Mouse (Mus musculus) ES-E14 (cell line): ENCODE data around the gene Gga3. TPM values are rescaled to one million over a fixed set of nuclear protein-coding genes. Genes with fewer than 3 reads are reported as not detected.

Experiments used
- DNase-seq: peaks from one replicate; pipeline ENCODE4 v3.0.0-alpha.2; 2013; ENCODE audit warnings: low read depth, low spot score
- H3K27ac ChIP-seq: 2 replicates; pipeline ENCODE4 v1.5.1; 2012; ENCODE audit warnings: low read depth, mild to moderate bottlenecking, low read length, moderate library complexity, mixed read lengths; ENCODE audit not compliant: poor library complexity, insufficient read depth, severe bottlenecking
- H3K36me3 ChIP-seq: 2 replicates; pipeline ENCODE4 v1.6.1; 2012; ENCODE audit warnings: mild to moderate bottlenecking, low read length, moderate library complexity, mixed read lengths; ENCODE audit not compliant: control insufficient read depth, poor library complexity, insufficient read depth, severe bottlenecking
- H3K4me1 ChIP-seq, 2 experiments: fragments of 150-350 bp in 1 of 2; sonication (generic) in 1 of 2; 2 replicates each; pipeline ENCODE4 v1.6.1; 2012; ENCODE audit warnings: low read length in 2 of 2, mild to moderate bottlenecking in 1 of 2, mixed read lengths in 1 of 2; ENCODE audit not compliant: control insufficient read depth in 2 of 2, insufficient read depth in 2 of 2, poor library complexity in 1 of 2
- H3K4me3 ChIP-seq, 2 experiments: fragments of 150-350 bp in 1 of 2; sonication (generic) in 1 of 2; 2 replicates each; pipeline ENCODE4 v1.5.1; 2012; ENCODE audit warnings: low read length in 2 of 2, low read depth in 1 of 2, mild to moderate bottlenecking in 1 of 2, mixed read lengths in 1 of 2; ENCODE audit not compliant: insufficient read depth in 1 of 2, poor library complexity in 1 of 2, severe bottlenecking in 1 of 2
- H3K9ac ChIP-seq: 2 replicates; pipeline ENCODE4 v1.6.1; 2012; ENCODE audit warnings: low read depth, mild to moderate bottlenecking, low read length, mixed read lengths; ENCODE audit not compliant: poor library complexity, insufficient read depth, severe bottlenecking
- H3K9me3 ChIP-seq: fragments of 150-350 bp; sonication (generic); 2 replicates; pipeline ENCODE4 v1.6.1; 2012; ENCODE audit warnings: low read depth, mild to moderate bottlenecking, low read length; ENCODE audit not compliant: control insufficient read depth, insufficient read depth
- CHD2 ChIP-seq: IDR thresholded peaks from 2 replicates; pipeline ENCODE4 v1.6.1; 2014; ENCODE audit warnings: mild to moderate bottlenecking, low read depth, low read length, inconsistent platforms
- HCFC1 ChIP-seq: IDR thresholded peaks from 2 replicates; pipeline ENCODE4 v1.6.1; 2012; ENCODE audit warnings: low read length, inconsistent platforms, borderline replicate concordance; ENCODE audit not compliant: insufficient read depth
- MAFK ChIP-seq: IDR thresholded peaks from 2 replicates; pipeline ENCODE4 v1.6.1; 2014; ENCODE audit warnings: mild to moderate bottlenecking, low read depth, low read length, inconsistent platforms; ENCODE audit not compliant: insufficient read depth
- ZC3H11A ChIP-seq: IDR thresholded peaks from 2 replicates; pipeline ENCODE4 v1.6.1; 2012; ENCODE audit warnings: low read depth, mild to moderate bottlenecking, inconsistent platforms, low read length, borderline replicate concordance
- ZNF384 ChIP-seq: IDR thresholded peaks from 2 replicates; pipeline ENCODE4 v1.6.1; 2012; ENCODE audit warnings: low read depth, low read length, inconsistent platforms
- in situ Hi-C, 2 experiments: fragments of 600-800 bp; cut with MboI; formaldehyde crosslinking; loops; one replicate each; pipeline ENCODE4 v1.15.1; 2025; ENCODE audit warnings: low sequenced_read_pairs in 2 of 2, inconsistent platforms in 1 of 2; ENCODE audit not compliant: unreplicated experiment in 2 of 2
- total RNA-seq: library from RNA; depleted of rRNA; stranded (reverse); fragments of 300-350 nt; gene quantifications from 2 replicates; pipeline ENCODE4 v1.2.3, GENCODE M21; 2012

The Gga3 gene
- total RNA-seq, 1 experiment, result 31.7 TPM

DNA sequence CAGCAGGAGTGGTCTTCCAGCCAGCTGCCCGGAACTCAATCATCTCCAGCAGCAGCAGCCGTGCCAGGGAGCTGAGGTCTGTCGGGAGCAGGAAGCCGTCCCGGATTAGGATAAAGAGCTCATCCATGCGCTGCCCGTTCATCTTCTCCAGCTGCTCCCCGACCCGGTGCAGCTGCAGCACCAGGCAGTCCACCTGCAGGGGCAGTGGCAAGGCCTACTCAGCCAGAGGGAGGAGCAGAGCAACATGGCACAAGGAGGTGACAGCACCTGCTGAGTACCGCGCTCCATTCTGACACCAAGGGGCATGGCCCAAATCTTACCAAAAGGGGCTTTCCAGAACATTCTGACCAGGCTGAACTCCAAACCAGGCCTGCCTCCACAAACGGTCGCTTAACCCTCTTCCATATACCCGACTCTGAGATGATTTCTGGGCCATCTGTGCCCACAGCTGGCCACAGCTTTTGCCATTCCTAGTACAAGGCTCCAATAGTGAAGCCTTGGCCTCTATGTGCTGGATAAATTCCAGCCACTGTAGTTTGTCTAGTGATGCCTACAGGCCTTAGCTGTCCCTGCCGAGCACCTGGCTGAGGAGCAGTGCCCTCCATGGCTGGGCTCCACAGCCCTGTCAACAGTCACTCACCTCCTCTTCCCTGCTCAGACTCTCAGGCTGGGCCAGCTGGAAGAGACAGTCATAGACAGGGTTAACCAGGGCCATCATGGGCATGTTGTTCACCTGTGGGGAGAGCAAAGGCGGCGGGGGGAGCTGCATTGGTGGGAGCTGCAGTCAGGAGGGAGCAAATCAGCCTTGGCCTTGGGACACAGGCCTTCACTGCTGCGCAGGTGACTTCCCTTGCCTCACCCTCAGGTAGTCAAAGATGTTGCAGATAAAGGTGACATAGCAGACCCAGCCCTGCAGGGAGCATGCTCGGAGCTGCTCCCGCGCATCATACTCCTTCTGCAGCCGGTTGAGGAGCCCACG lies 4.9 kb upstream of the Gga3 start:
- H3K9me3 ChIP-seq, result no peaks in the 10 kb centered on the region
- peaks cover 46% of the 10 kb centered on the region for H3K36me3 ChIP-seq
- no peak for DNase-seq
- peak overlapping the region in 1 of 2 experiments; percentile 23; a peak in 1 of 4 replicates for H3K4me3 ChIP-seq
- in situ Hi-C loops, result no loop called here
- no peak overlapping the region for H3K9ac ChIP-seq
- TF ChIP-seq ZC3H11A (no peak), ZNF384 (no peak), MAFK (no peak), HCFC1 (no peak), CHD2 (no peak)
- peaks cover 6 to 8% of the 10 kb centered on the region in 2 experiments; a peak in 3 of 4 replicates for H3K4me1 ChIP-seq
- H3K27ac ChIP-seq, result no peak overlapping the region

DNA sequence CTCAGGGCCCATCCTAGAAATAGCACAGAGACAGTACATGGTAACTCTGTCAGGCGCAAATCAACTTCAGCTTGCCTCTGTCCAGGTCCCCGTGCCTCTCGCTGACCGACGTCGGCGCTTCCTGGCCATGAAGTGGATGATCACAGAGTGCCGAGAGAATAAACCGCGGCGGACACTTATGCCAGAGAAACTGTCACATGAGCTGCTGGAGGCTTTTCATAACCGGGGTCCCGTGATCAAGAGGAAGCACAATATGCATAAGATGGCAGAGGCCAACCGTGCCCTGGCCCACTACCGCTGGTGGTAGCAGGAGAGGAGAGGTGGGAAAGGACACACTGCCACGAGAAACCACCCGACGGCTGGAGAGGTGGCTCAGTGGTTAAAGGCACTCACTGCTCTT lies 2.9 kb upstream of the Gga3 start:
- peaks cover 2 to 5% of the 10 kb centered on the region in 2 experiments; a peak in 1 of 4 replicates for H3K4me1 ChIP-seq
- H3K9me3 ChIP-seq, result no peaks in the 10 kb centered on the region
- no peak overlapping the region for H3K27ac ChIP-seq
- H3K36me3 ChIP-seq, result peaks cover 50% of the 10 kb centered on the region
- in situ Hi-C loops, result no loop called here
- H3K4me3 ChIP-seq, result no peak overlapping the region
- no peak for TF ChIP-seq ZNF384
- TF ChIP-seq CHD2, result no peak
- no peak for TF ChIP-seq HCFC1
- no peak for TF ChIP-seq ZC3H11A
- no peak for TF ChIP-seq MAFK
- H3K9ac ChIP-seq, result no peak overlapping the region
- DNase-seq, result no peak

DNA sequence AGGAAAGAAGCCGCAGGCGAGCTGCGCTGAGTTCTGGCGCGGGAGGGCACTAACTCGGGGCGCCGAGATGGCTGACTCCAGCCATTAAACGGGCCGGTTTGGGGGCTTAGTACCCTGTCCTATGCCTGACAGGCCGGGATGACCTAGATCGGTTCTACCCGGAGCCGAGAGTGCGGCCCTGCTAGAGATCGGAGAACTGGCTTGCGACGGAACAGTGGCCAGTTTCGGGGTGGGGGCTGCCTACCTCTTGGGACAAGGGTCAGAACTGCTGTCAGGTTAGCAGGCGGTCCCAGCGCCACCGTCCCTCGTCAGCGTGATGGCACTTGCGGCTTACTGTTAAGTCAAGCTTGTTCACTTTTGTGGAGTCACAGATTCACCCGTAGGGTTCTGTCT lies 449 bp upstream of the Gga3 start:
- Histone ChIP-seq H3K27ac (peak overlapping the region; percentile 87), H3K9ac (peak overlapping the region; percentile 98), H3K4me3 (peak overlapping the region; percentile 67 to 91), H3K36me3 (peaks cover 43% of the 10 kb centered on the region), H3K9me3 (no peaks in the 10 kb centered on the region), H3K4me1 (peaks cover 2 to 7% of the 10 kb centered on the region in 2 experiments; a peak in 1 of 4 replicates)
- DNase-seq, result no peak
- in situ Hi-C loops, result no loop called here
- no peak for TF ChIP-seq HCFC1
- TF ChIP-seq ZNF384, result no peak
- no peak for TF ChIP-seq ZC3H11A
- TF ChIP-seq MAFK, result no peak
- TF ChIP-seq CHD2, result no peak

- no peak for TF ChIP-seq ZNF384
- TF ChIP-seq MAFK, result no peak
- no peak for TF ChIP-seq HCFC1
- no peak for TF ChIP-seq ZC3H11A
- TF ChIP-seq CHD2, result no peak
- peak overlapping the region; percentile 98 for H3K9ac ChIP-seq
- no peak for DNase-seq
- peaks cover 2 to 3% of the 10 kb centered on the region in 2 experiments; a peak in 1 of 4 replicates for H3K4me1 ChIP-seq
- H3K36me3 ChIP-seq, result peaks cover 31% of the 10 kb centered on the region
- no peak overlapping the region for H3K27ac ChIP-seq
- in situ Hi-C loops, result no loop called here
- H3K9me3 ChIP-seq, result no peaks in the 10 kb centered on the region
- H3K4me3 ChIP-seq, result peak overlapping the region; percentile 67 to 91
Measured at GRCm38 (mm10) chr11:115603128-115603475, 749 bp downstream of the Gga3 start.
